Mouse (Mus musculus): ENCODE results near the gene Arpp21.

DNA sequence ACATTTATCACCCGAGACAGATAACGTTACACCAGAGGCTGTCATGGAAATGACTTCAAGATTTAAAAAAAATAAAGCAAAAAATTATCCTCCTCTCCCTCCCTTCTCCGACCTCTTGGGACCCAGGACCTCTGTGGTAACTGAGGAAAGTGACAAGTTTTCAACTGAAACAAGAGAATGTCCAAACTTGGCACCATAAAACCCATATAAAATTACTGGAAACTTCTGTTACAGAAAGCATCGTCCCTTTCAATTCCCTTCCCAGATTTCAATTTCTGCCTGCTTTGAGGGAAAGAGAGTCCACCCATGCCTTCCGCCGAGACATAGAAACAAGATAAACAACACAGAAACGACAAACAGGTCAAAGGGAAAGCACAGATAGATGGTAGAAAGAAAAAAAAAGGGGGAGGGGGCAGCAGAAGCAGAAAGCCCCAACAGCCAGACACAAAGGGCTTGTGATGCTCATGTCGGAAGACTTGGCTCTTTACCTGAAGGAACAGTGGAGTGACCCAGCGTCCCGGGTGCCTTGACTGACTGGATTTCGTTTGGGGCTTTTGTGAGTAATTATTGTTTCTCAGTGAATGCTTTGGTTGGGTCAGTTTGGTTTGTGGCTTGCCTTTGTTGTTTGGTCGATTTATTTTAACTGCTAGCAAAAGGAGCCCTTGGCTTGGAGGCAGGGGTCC is 1.8 kb downstream of the Arpp21 start:
- TF ChIP-seq CTCF (IDR thresholded peaks at IDR 0.05; ENCODE audit: low read depth, low read length) (no peak), EP300 (IDR thresholded peaks at IDR 0.05; ENCODE audit: insufficient read depth, low read depth, low read length) (no peak)
